Mouse (Mus musculus): ENCODE measurements around the gene St3gal3. TPM values are rescaled to one million over a fixed set of nuclear protein-coding genes. Genes with fewer than 3 reads are reported as not detected.

The St3gal3 gene
- polyA plus RNA-seq, 1 experiment from 2014 or later, result 27.4 TPM

GRCm38 (mm10) chr4:118037406-118037805, 97.3 kb downstream of the St3gal3 start:
- in situ Hi-C loops (cut with MboI; ENCODE audit: low pct_unique_long_range_greater_than_20kb), result no loop called here
- TF ChIP-seq CTCF (IDR thresholded peaks at IDR 0.05), result no peak
- ATAC-seq, result no peak
- DNase-seq (ENCODE audit: low read depth, low spot score), result no peak
- H3K27me3 ChIP-seq, result no peaks in the 10 kb centered on the region
- CTCF ChIA-PET, result no interaction called here
- POLR2A ChIA-PET, result no interaction called here

- TF ChIP-seq CTCF (IDR thresholded peaks at IDR 0.05), result no peak
- H3K27me3 ChIP-seq, result no peaks in the 10 kb centered on the region
- ATAC-seq, result no peak
- no peak for DNase-seq (ENCODE audit: low read depth, low spot score)
- in situ Hi-C loops (cut with MboI; ENCODE audit: low pct_unique_long_range_greater_than_20kb), result no loop called here
- CTCF ChIA-PET, result no interaction called here
- POLR2A ChIA-PET, result no interaction called here
Measured at GRCm38 (mm10) chr4:118036531-118036930, 98.2 kb downstream of the St3gal3 start.

DNA sequence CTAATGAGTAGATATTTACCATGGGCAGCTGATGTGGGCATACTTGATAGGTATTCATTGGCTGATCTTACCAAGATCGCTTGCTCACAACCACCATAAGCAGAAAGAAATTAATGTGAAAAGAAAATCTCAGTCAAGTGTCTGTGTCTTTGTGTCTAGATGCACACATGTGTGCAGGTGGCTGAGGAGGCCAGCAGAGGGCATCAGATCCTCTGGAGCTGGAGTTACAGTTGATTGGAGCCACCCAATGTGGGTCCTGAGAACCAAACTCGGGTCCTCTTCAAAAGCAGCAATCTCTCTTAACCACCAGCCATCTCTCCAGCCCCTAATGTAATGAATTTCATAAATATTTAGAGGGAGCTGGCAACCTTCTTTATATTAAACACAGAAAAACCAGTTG, 99.6 kb downstream of the St3gal3 start:
- no peak for TF ChIP-seq CTCF (IDR thresholded peaks at IDR 0.05)
- CTCF ChIA-PET, result no interaction called here
- POLR2A ChIA-PET, result no interaction called here
- DNase-seq (ENCODE audit: low read depth, low spot score) (no peak), ATAC-seq (no peak)
- no peaks in the 10 kb centered on the region for H3K27me3 ChIP-seq
- in situ Hi-C loops (cut with MboI; ENCODE audit: low pct_unique_long_range_greater_than_20kb), result no loop called here

DNA sequence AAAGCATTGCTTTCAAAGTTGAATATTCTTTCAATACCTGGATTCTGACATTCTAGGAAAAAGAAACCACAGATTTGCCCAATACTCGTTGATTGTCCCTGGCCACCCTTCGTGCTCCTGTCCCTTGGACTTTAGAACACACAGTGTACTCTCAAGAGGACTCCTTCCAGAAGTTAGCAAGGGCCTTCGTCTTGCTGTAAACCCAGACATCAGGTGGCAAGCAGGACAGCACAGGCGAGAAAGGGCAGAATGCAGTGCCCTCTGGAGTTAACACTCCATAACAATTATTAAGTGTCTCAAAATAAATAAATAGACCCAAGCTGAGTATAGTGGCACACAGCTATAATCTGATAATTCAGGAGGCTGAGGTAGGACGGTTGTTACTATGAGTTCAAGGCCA, 101.7 kb downstream of the St3gal3 start:
- no peak for TF ChIP-seq CTCF (IDR thresholded peaks at IDR 0.05)
- no peaks in the 10 kb centered on the region for H3K27me3 ChIP-seq
- POLR2A ChIA-PET, result no interaction called here
- DNase-seq (ENCODE audit: low read depth, low spot score) (no peak), ATAC-seq (no peak)
- CTCF ChIA-PET, result no interaction called here
- in situ Hi-C loops (cut with MboI; ENCODE audit: low pct_unique_long_range_greater_than_20kb), result no loop called here

- TF ChIP-seq CTCF (IDR thresholded peaks at IDR 0.05), result no peak
- ATAC-seq (no peak), DNase-seq (ENCODE audit: low read depth, low spot score) (no peak)
- H3K27me3 ChIP-seq, result no peaks in the 10 kb centered on the region
- ChIA-PET POLR2A (interaction anchor here (0.6 kb wide), 1 partner anchor 96 kb away, joined by 3 read pairs; no protein-coding TSS in a partner anchor), CTCF (no interaction called here)
- in situ Hi-C loops (cut with MboI; ENCODE audit: low pct_unique_long_range_greater_than_20kb), result no loop called here
Measured at GRCm38 (mm10) chr4:118031776-118032170, 102.9 kb downstream of the St3gal3 start.

DNA sequence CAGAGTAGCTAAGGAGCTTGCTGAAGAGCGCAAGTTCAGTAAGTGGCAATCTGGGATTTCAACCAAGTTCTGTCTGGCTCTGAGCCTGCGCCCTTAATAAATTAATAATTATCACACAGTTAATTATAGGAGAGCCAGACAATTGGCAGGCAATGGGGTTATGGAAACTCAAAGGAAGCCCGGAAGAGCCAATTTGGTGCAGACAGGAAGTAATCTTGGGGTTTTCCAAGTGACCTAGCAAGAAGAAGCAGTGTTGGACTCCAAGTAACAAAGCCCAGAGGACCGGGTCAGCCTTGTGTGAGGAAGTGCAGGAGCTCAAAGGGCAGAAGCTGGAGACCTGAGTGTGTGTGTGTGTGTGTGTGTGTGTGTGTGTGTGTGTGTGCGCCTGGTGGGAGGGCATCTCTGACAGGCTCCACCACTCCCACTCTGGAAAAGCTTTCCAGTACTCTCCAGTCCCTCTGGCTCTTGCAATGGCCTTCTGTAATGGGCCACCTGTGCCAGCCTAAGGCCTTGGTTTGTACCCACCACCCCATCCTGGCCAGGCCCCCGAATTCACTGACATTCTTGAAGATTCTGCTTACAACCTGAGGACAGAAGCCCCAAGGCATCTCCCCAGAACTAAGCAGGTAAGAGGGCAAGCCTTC, 103.5 kb downstream of the St3gal3 start:
- ChIA-PET POLR2A (interaction anchor here (0.6 kb wide), 1 partner anchor 97 kb away, joined by 3 read pairs; no protein-coding TSS in a partner anchor), CTCF (no interaction called here)
- TF ChIP-seq CTCF (IDR thresholded peaks at IDR 0.05), result no peak
- H3K27me3 ChIP-seq, result no peaks in the 10 kb centered on the region
- no peak for ATAC-seq
- in situ Hi-C loops (cut with MboI; ENCODE audit: low pct_unique_long_range_greater_than_20kb), result no loop called here
- no peak for DNase-seq (ENCODE audit: low read depth, low spot score)

DNA sequence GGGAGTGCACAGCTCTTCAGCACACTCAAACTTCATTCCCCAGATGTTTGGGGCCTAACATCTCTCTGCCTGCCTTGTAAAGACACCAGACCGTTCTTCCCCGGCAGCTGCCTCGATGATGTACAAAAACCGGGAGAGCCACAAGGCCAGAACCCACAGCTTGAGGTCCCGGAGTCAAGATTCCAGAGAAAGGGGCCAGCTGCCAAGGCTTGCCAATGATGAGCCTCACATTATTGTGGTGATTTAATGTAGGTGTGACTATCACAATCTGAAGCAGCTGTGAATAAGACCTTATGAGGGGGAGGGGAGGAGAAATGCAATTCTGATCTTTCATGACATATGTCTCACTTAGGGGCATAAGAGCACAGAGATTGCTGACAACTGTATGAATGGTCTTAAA, 104.4 kb downstream of the St3gal3 start:
- H3K27me3 ChIP-seq, result no peaks in the 10 kb centered on the region
- in situ Hi-C loops (cut with MboI; ENCODE audit: low pct_unique_long_range_greater_than_20kb), result no loop called here
- TF ChIP-seq CTCF (IDR thresholded peaks at IDR 0.05), result no peak
- POLR2A ChIA-PET, result no interaction called here
- DNase-seq (ENCODE audit: low read depth, low spot score), result no peak
- ATAC-seq, result no peak
- CTCF ChIA-PET, result no interaction called here

DNA sequence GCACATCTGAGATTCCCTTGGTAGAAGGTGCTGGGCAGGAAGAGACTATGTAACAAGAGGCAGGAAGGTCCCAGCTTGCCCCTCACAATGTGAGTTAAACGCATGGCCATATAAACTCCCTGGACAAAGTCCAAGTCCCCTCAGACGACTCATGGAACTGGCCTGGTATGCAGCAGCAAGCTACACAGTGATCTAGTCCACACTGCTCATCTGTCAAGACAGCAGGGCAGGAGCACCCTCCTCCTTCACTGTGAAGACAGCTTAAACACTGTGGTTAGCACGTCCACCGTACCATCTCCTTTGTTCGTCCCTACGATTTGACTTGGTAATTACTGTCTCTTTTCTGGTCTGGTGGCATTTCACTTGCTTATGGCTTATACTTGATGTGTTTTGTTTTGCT, 104.8 kb downstream of the St3gal3 start:
- CTCF ChIA-PET, result interaction anchor here (0.7 to 1.5 kb wide), 2 partner anchors 21 to 33 kb away, joined by 3 to 4 read pairs; no protein-coding TSS in a partner anchor
- DNase-seq (ENCODE audit: low read depth, low spot score) (no peak), ATAC-seq (no peak)
- in situ Hi-C loops (cut with MboI; ENCODE audit: low pct_unique_long_range_greater_than_20kb), result no loop called here
- no peak for TF ChIP-seq CTCF (IDR thresholded peaks at IDR 0.05)
- POLR2A ChIA-PET, result interaction anchor here (0.8 kb wide), 1 partner anchor 31 kb away, joined by 3 read pairs; no protein-coding TSS in a partner anchor
- no peaks in the 10 kb centered on the region for H3K27me3 ChIP-seq

GRCm38 (mm10) chr4:118028994-118029393, 105.7 kb downstream of the St3gal3 start:
- CTCF ChIA-PET, result interaction anchor here (0.7 to 1.5 kb wide), 2 partner anchors 20 to 32 kb away, joined by 3 to 4 read pairs; no protein-coding TSS in a partner anchor
- ATAC-seq, result no peak
- TF ChIP-seq CTCF (IDR thresholded peaks at IDR 0.05), result no peak
- POLR2A ChIA-PET, result interaction anchor here (0.8 to 0.9 kb wide), 2 partner anchors 10 to 31 kb away, joined by 3 read pairs; no protein-coding TSS in a partner anchor
- peak; percentile 80 for DNase-seq (ENCODE audit: low read depth, low spot score)
- in situ Hi-C loops (cut with MboI; ENCODE audit: low pct_unique_long_range_greater_than_20kb), result no loop called here
- H3K27me3 ChIP-seq, result no peaks in the 10 kb centered on the region

GRCm38 (mm10) chr4:118025931-118026330, 108.8 kb downstream of the St3gal3 start:
- POLR2A ChIA-PET, result no interaction called here
- no peaks in the 10 kb centered on the region for H3K27me3 ChIP-seq
- ATAC-seq (no peak), DNase-seq (ENCODE audit: low read depth, low spot score) (no peak)
- CTCF ChIA-PET, result no interaction called here
- no peak for TF ChIP-seq CTCF (IDR thresholded peaks at IDR 0.05)
- in situ Hi-C loops (cut with MboI; ENCODE audit: low pct_unique_long_range_greater_than_20kb), result no loop called here

DNA sequence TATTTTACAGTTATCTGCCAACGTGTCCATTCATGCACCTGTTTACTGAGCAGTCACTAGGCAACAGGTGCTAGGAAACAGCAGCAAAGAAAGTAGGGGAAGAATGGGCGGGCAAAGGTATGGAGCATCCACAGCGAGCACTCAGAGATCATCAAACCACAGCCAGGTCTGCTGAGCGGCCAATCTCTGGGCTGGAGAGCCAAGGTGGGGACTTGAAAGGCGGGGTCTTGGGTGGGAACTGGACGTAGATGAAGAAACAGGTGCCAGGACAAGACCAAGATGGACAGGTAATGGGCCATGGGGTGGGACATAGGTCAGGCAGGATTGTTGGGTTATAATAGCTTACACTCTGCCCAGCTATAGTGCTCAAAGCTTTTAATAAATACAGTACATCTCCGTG, 109.3 kb downstream of the St3gal3 start:
- ATAC-seq, result no peak
- no peak for TF ChIP-seq CTCF (IDR thresholded peaks at IDR 0.05)
- H3K27me3 ChIP-seq, result no peaks in the 10 kb centered on the region
- POLR2A ChIA-PET, result no interaction called here
- DNase-seq (ENCODE audit: low read depth, low spot score), result no peak
- in situ Hi-C loops (cut with MboI; ENCODE audit: low pct_unique_long_range_greater_than_20kb), result no loop called here
- CTCF ChIA-PET, result no interaction called here

- ChIA-PET CTCF (no interaction called here), POLR2A (no interaction called here)
- TF ChIP-seq CTCF (IDR thresholded peaks at IDR 0.05), result no peak
- no peak for ATAC-seq
- H3K27me3 ChIP-seq, result no peaks in the 10 kb centered on the region
- in situ Hi-C loops (cut with MboI; ENCODE audit: low pct_unique_long_range_greater_than_20kb), result no loop called here
- DNase-seq (ENCODE audit: low read depth, low spot score), result no peak
Measured at GRCm38 (mm10) chr4:118022811-118023210, 111.9 kb downstream of the St3gal3 start.

Measured in Patski (cell line).